Mouse (Mus musculus) CH12F3 (cell line): ENCODE data around the gene Rnf5.

Experiments
- in situ Hi-C: fragments of 300-500 bp; cut with MboI; formaldehyde crosslinking; loops from 2 replicates; pipeline ENCODE4 v1.14.3; 2020; ENCODE audit warnings: low sequenced_read_pairs

Rnf5 gene

DNA sequence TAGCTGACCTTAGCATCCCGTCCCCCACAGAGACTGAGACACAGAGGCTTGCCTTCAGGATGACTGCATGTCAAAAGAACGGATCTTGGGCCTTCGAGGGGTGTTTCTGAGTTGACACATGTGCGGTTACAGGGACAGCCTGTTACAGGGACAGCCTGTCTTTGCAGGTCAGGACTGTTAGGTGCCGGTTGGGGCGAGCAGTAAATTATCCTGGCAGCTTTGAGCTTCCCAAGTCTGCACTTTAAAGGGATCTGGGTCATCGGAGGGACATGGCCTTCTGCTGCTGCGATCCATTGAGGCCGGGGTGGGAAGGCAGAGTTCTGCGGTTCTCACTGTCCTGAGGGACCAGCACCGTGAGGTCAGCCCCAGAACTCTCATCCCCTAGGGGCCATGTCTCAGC lies 46.1 kb downstream of the Rnf5 start:
- in situ Hi-C loops: no loop called here

DNA sequence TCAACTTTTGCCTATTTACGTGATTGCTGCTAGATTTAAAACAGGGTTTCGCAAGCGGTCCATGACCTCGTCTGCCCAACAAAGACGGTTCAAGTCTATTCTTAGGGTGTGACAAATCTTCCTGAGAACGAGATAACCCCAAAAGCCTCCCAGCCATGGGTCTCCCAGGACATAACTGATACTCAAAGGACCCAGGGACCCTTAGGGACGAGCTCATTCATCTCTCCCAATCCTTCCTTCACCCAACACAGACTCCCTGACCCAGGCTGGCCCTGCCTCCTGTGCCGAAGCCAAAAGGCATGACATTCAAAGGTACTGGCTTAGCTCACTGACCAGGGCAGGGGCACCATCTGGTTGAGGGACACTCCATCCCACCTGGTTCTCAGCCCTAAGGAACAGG lies 47.1 kb downstream of the Rnf5 start:
- in situ Hi-C loops: no loop called here

DNA sequence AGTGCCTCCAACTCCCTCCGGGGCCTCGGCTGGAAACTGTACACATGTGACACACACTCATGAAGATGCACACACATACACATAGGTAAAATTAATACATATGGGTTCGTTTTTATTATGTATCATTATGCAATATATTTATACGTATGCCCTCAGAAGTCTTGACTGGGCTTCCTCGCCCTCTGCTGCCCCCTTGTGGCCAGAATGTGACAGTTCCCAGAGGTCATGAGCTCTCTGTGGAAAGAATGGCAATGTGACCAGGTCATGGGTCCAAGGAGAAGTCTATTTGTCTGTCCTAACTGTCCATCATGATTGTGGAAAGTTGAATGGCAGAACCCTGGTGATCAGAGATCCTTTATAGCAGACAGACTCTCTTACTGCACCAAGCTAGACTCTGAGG lies 48.0 kb downstream of the Rnf5 start:
- in situ Hi-C loops: no loop called here
